In genomic region chr10:80003374-80004232, GRCm38 (mm10) we compare ENCODE assay signal across 10 mouse cellular contexts. TPM values are rescaled to one million over a fixed set of nuclear protein-coding genes. Genes with fewer than 3 reads are reported as not detected.
DNase-seq lines count a peak whose midpoint lies in the region; ATAC-seq and TF ChIP-seq lines count a peak whose summit lies in the region.
"Had no signal": no experiment of that assay in that cellular context is flagged by ENCODE, and none has a peak within 500 bp of the region (broad histone marks: within the 10 kb centered on the region; RNA-seq: fewer than 3 reads in every experiment).

No protein-coding gene starts in this region.

- H3K4me2 ChIP-seq in kidney, embryonic 15.5 days: no peak overlapping the region
- peak overlapping the region; percentile 24 for H3K4me2 ChIP-seq in myocyte (ENCODE audit: low read depth)
- no peak overlapping the region for H3K4me2 ChIP-seq in forebrain, embryonic 16.5 days (ENCODE audit: low read length)

- DNase-seq in kidney, adult 18-20 months: peak; percentile 18
- DNase-seq in c-Kit-positive CD71-positive TER-119-negative erythroid progenitor cells, embryonic 14.5 days (ENCODE audit: low read depth): peak; percentile 67
- peak; percentile 76 for DNase-seq in liver
- no peak for DNase-seq in c-Kit-positive CD71-positive TER-119-positive erythroid progenitor cells, embryonic 14.5 days (ENCODE audit: low spot score)
- DNase-seq in gastrocnemius, postnatal 14 days: no peak
- DNase-seq: gastrocnemius, postnatal 10 days; thymus, adult 18-20 months had no signal

- peaks cover 21% of the 10 kb centered on the region for H3K4me1 ChIP-seq in kidney, embryonic 15.5 days
- no peaks in the 10 kb centered on the region for H3K4me1 ChIP-seq in forebrain, embryonic 16.5 days (replicated peaks; ENCODE audit: control insufficient read depth, insufficient read depth, low read length)

- intact Hi-C loops in gastrocnemius, postnatal 14 days (cut with DNase I; ENCODE audit: low total_unique reads): no loop called here

- H3K27ac ChIP-seq in kidney, embryonic 15.5 days: no peak overlapping the region
- H3K27ac ChIP-seq in forebrain, embryonic 16.5 days (ENCODE audit: low read length): no peak overlapping the region

- peaks cover 19% of the 10 kb centered on the region for H3K27me3 ChIP-seq in kidney, embryonic 15.5 days
- no peaks in the 10 kb centered on the region for H3K27me3 ChIP-seq in myocyte (ENCODE audit: control insufficient read depth, insufficient read depth, insufficient read length)
- H3K27me3 ChIP-seq in forebrain, embryonic 16.5 days (replicated peaks; ENCODE audit: control insufficient read depth, insufficient read depth, low read length): peaks cover 11% of the 10 kb centered on the region; the same call in 1 of the 2 replicates

- peaks cover 3% of the 10 kb centered on the region; the same call in 1 of the 2 replicates for H3K36me3 ChIP-seq in kidney, embryonic 15.5 days
- no peaks in the 10 kb centered on the region for H3K36me3 ChIP-seq in myocyte (ENCODE audit: control insufficient read depth, insufficient read depth)
- H3K36me3 ChIP-seq in forebrain, embryonic 16.5 days (ENCODE audit: control insufficient read depth, insufficient read depth): no peaks in the 10 kb centered on the region

- TF ChIP-seq POLR2A in myocyte (IDR thresholded peaks at IDR 0.05; ENCODE audit: insufficient read length, low read depth): no peak

- no peaks in the 10 kb centered on the region for H3K9me3 ChIP-seq in kidney, embryonic 15.5 days (replicated peaks)
- no peaks in the 10 kb centered on the region for H3K9me3 ChIP-seq in forebrain, embryonic 16.5 days (ENCODE audit: control insufficient read depth, low read length)

- no peak overlapping the region for H3ac ChIP-seq in myocyte (ENCODE audit: control insufficient read depth, insufficient read length)

- H3K79me2 ChIP-seq in myocyte (ENCODE audit: control insufficient read depth, insufficient read depth): no peaks in the 10 kb centered on the region

- H3K9ac ChIP-seq in kidney, embryonic 15.5 days: no peak overlapping the region
- H3K9ac ChIP-seq in forebrain, embryonic 16.5 days (replicated peaks; ENCODE audit: low read depth, low read length): no peak overlapping the region

- no peak for ATAC-seq in kidney, embryonic 15.5 days (replicated peaks; ENCODE audit: low FRiP score)
- ATAC-seq in forebrain, embryonic 16.5 days: no peak

- WGBS in kidney, embryonic 15.5 days: 62% methylated on average over 9 of the region's 9 CpGs
- WGBS in forebrain, embryonic 16.5 days: 62% methylated on average over 9 of the region's 9 CpGs

- no peak overlapping the region for H3K4me3 ChIP-seq in kidney, embryonic 15.5 days (replicated peaks)
- no peak overlapping the region for H3K4me3 ChIP-seq in myocyte
- H3K4me3 ChIP-seq in forebrain, embryonic 16.5 days (replicated peaks; ENCODE audit: low read length): no peak overlapping the region

TF ChIP-seq in myocyte, 11 proteins besides CTCF, POLR2A, EP300 and RAD21:
- TF ChIP-seq USF1 (IDR thresholded peaks at IDR 0.05; ENCODE audit: low read depth) (no peak), TCF12 (IDR thresholded peaks at IDR 0.05; ENCODE audit: insufficient read depth, poor library complexity, severe bottlenecking) (no peak), CEBPB (IDR thresholded peaks at IDR 0.05; ENCODE audit: insufficient read depth, poor library complexity, severe bottlenecking) (no peak), REST (IDR thresholded peaks at IDR 0.05; ENCODE audit: insufficient read depth, insufficient read length) (no peak), MYOD1 (IDR thresholded peaks at IDR 0.05; ENCODE audit: control insufficient read depth in 1 of 3, insufficient read length in 2 of 3, low read depth in 2 of 3) (no peak), SRF (IDR thresholded peaks at IDR 0.05; ENCODE audit: control insufficient read depth, insufficient read length, low read depth) (no peak), POLR2AphosphoS2 (IDR thresholded peaks at IDR 0.05; ENCODE audit: insufficient read length, low read depth) (no peak), MAX (IDR thresholded peaks at IDR 0.05; ENCODE audit: low read depth) (no peak), E2F4 (IDR thresholded peaks at IDR 0.05; ENCODE audit: insufficient read depth) (no peak), MYOG (IDR thresholded peaks at IDR 0.05; ENCODE audit: control insufficient read depth in 1 of 3, insufficient read depth in 1 of 3, insufficient read length in 2 of 3, low read depth in 2 of 3) (no peak), TCF3 (IDR thresholded peaks at IDR 0.05; ENCODE audit: insufficient read length, low read depth) (no peak)

RNA-seq across cellular contexts. Expression of gene Abca7, which starts 7.3 kb away (rescaled TPM):
- 3.9 and 4.5 TPM in 2 replicates for polyA plus RNA-seq in kidney, embryonic 15.5 days (2015; fragmentation: Nextera tagmentation; extraction: Ambion mirVana)
- 15.6 TPM for polyA plus RNA-seq in myocyte (2012; fragmentation: generic; extraction: Trizol)
- 1 to 10 TPM; 4.2 TPM for total RNA-seq in gastrocnemius, postnatal 14 days (2021)
- polyA plus RNA-seq in forebrain, embryonic 16.5 days (2015; fragmentation: Nextera tagmentation; extraction: Ambion mirVana): 3.9 and 4.7 TPM in 2 replicates

RNA-seq across cellular contexts. Expression of gene Arhgap45, which starts 12.8 kb away (rescaled TPM):
- 8.7 and 10.0 TPM in 2 replicates for polyA plus RNA-seq in kidney, embryonic 15.5 days (2015; fragmentation: Nextera tagmentation; extraction: Ambion mirVana)
- 0.53 TPM for polyA plus RNA-seq in myocyte (2012; fragmentation: generic; extraction: Trizol)
- 1 to 10 TPM; 1.7 to 1.9 TPM for total RNA-seq in gastrocnemius, postnatal 14 days (2021)
- 1.2 and 1.8 TPM in 2 replicates for polyA plus RNA-seq in forebrain, embryonic 16.5 days (2015; fragmentation: Nextera tagmentation; extraction: Ambion mirVana)

RNA-seq across cellular contexts. Expression of gene Cnn2, which starts 15.2 kb away (rescaled TPM):
- polyA plus RNA-seq in kidney, embryonic 15.5 days (2015; fragmentation: Nextera tagmentation; extraction: Ambion mirVana): 253 and 292 TPM in 2 replicates
- polyA plus RNA-seq in myocyte (2012; fragmentation: generic; extraction: Trizol): 109 TPM
- total RNA-seq in gastrocnemius, postnatal 14 days (2021): 10 to 100 TPM; 19.2 to 24.8 TPM
- 30.5 and 31.3 TPM in 2 replicates for polyA plus RNA-seq in forebrain, embryonic 16.5 days (2015; fragmentation: Nextera tagmentation; extraction: Ambion mirVana)

RNA-seq across cellular contexts. Expression of gene Tmem259, which starts 19.5 kb away (rescaled TPM):
- 15.7 and 17.5 TPM in 2 replicates for polyA plus RNA-seq in kidney, embryonic 15.5 days (2015; fragmentation: Nextera tagmentation; extraction: Ambion mirVana)
- polyA plus RNA-seq in myocyte (2012; fragmentation: generic; extraction: Trizol): 152 TPM
- 10 to 100 TPM; 76.2 to 84.5 TPM for total RNA-seq in gastrocnemius, postnatal 14 days (2021)
- 12.3 and 12.8 TPM in 2 replicates for polyA plus RNA-seq in forebrain, embryonic 16.5 days (2015; fragmentation: Nextera tagmentation; extraction: Ambion mirVana)

RNA-seq across cellular contexts. Expression of gene Grin3b, which starts 33.1 kb away (rescaled TPM):
- polyA plus RNA-seq in kidney, embryonic 15.5 days (2015; fragmentation: Nextera tagmentation; extraction: Ambion mirVana): 0.31 and 0.39 TPM in 2 replicates
- polyA plus RNA-seq in myocyte (2012; fragmentation: generic; extraction: Trizol): 0.73 TPM
- total RNA-seq in gastrocnemius, postnatal 14 days (2021): under 1 TPM; 0.11 to 0.25 TPM
- 0.29 and 0.60 TPM in 2 replicates for polyA plus RNA-seq in forebrain, embryonic 16.5 days (2015; fragmentation: Nextera tagmentation; extraction: Ambion mirVana)

Comparison
In these comparisons a context has a peak if more than half of its experiments do, and no peak if none do; other contexts are left out.
1. DNase-seq: peak in kidney, adult 18-20 months (single experiment), c-Kit-positive CD71-positive TER-119-negative erythroid progenitor cells, embryonic 14.5 days (single experiment) and liver (single experiment); none in c-Kit-positive CD71-positive TER-119-positive erythroid progenitor cells, embryonic 14.5 days (single experiment) and gastrocnemius, postnatal 14 days (single experiment).